ENCODE assay signal across 23 mouse cellular contexts in the genomic region with DNA sequence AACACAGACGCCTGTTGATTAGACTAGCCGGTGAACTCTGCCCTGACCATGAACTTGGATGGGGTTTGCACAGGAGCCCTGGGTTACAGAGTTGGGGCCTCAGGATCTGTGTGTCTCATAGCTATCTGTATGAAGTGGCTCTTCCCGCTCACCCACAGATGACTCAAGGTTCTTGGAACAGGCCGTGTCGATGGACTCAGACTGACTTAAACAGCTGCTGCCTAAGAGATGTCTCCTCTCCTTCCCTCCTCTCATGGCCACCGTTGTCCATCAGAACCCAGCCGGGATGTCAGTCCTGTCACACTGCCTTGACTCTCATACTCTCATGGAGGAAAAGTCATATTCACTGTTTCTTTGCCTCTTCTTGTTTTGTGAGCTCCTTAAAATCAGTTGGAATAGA.
DNase-seq lines count a peak whose midpoint lies in the region; ATAC-seq and TF ChIP-seq lines count a peak whose summit lies in the region.
"Had no signal": no experiment of that assay in that cellular context is flagged by ENCODE, and none has a peak within 500 bp of the region (broad histone marks: within the 10 kb centered on the region; RNA-seq: fewer than 3 reads in every experiment).

No protein-coding gene starts in this region.

- DNase-seq in lung, postnatal 0 days (ENCODE audit: low spot score) = peak; percentile 49
- DNase-seq in lung, postnatal 10 days = no peak
- DNase-seq in thymus, postnatal 4 days = peak; percentile 23
- DNase-seq in thymus, postnatal 36 days = no peak
- peak; percentile 30 for DNase-seq in 3T3-L1 (ENCODE audit: low read depth, low spot score)
- DNase-seq in left cerebral cortex, postnatal 14 days (ENCODE audit: low spot score in 2 of 2) = no peak
- DNase-seq: adrenal gland, adult 8-10 months; adrenal gland, postnatal 14 days; cerebellum, adult 11-12 months; cerebellum, adult 2 months; cerebellum, adult 9-10 months; cerebellum, postnatal 10 days; cerebellum, postnatal 25 days had no signal

- H3K27me3 ChIP-seq in lung, postnatal 0 days (replicated peaks; ENCODE audit: insufficient read depth, low read length) = no peaks in the 10 kb centered on the region
- H3K27me3 ChIP-seq in myocyte (ENCODE audit: control insufficient read depth, insufficient read depth, insufficient read length) = no peaks in the 10 kb centered on the region
- H3K27me3 ChIP-seq: CH12.LX; embryonic facial prominence, embryonic 12.5 days; forebrain, embryonic 13.5 days; forebrain, embryonic 15.5 days; Patski had no signal

- ATAC-seq in lung, postnatal 0 days = peak; percentile 47
- ATAC-seq: activated CD4-positive, CD25-positive, alpha-beta regulatory T cell, adult 4 months; CD4-positive, CD25-positive, alpha-beta regulatory T cell, adult 4 months; forebrain, embryonic 13.5 days; forebrain, embryonic 15.5 days; Patski had no signal

- no peaks in the 10 kb centered on the region for H3K9me3 ChIP-seq in lung, postnatal 0 days (ENCODE audit: low read length)
- H3K9me3 ChIP-seq: embryonic facial prominence, embryonic 10.5 days; embryonic facial prominence, embryonic 12.5 days; forebrain, embryonic 13.5 days; forebrain, embryonic 15.5 days had no signal

- no peak overlapping the region for H3ac ChIP-seq in myocyte (ENCODE audit: control insufficient read depth, insufficient read length)

- TF ChIP-seq CTCF in lung, postnatal 0 days (IDR thresholded peaks at IDR 0.05) = no peak

- 0 out of 2 replicates have a peak, but pooled peaks cover 2% of the 10 kb centered on the region for H3K4me1 ChIP-seq in lung, postnatal 0 days (ENCODE audit: insufficient read depth, low read depth, low read length)
- H3K4me1 ChIP-seq: embryonic facial prominence, embryonic 12.5 days; forebrain, embryonic 15.5 days had no signal

- WGBS in lung, postnatal 0 days = 74% methylated on average over 7 of the region's 7 CpGs

- no peak overlapping the region for H3K4me2 ChIP-seq in lung, postnatal 0 days (replicated peaks; ENCODE audit: low read depth, low read length)
- peak overlapping the region; percentile 36 for H3K4me2 ChIP-seq in myocyte (ENCODE audit: low read depth)
- H3K4me2 ChIP-seq: embryonic facial prominence, embryonic 12.5 days; forebrain, embryonic 13.5 days; forebrain, embryonic 15.5 days had no signal

- no peak overlapping the region for H3K4me3 ChIP-seq in lung, postnatal 0 days (ENCODE audit: low read depth, low read length)
- no peak overlapping the region for H3K4me3 ChIP-seq in myocyte
- H3K4me3 ChIP-seq: embryonic facial prominence, embryonic 10.5 days; embryonic facial prominence, embryonic 12.5 days; forebrain, embryonic 13.5 days; forebrain, embryonic 15.5 days had no signal

- H3K79me2 ChIP-seq in myocyte (ENCODE audit: control insufficient read depth, insufficient read depth) = no peaks in the 10 kb centered on the region

- intact Hi-C loops in left cerebral cortex, postnatal 14 days (cut with DNase I) = no loop called here

- TF ChIP-seq POLR2A in myocyte (IDR thresholded peaks at IDR 0.05; ENCODE audit: insufficient read length, low read depth) = no peak

- no peak overlapping the region for H3K9ac ChIP-seq in lung, postnatal 0 days (replicated peaks; ENCODE audit: low read depth)
- H3K9ac ChIP-seq: embryonic facial prominence, embryonic 12.5 days; forebrain, embryonic 13.5 days; forebrain, embryonic 15.5 days had no signal

- no peaks in the 10 kb centered on the region for H3K36me3 ChIP-seq in lung, postnatal 0 days (ENCODE audit: insufficient read depth, low read length)
- no peaks in the 10 kb centered on the region for H3K36me3 ChIP-seq in myocyte (ENCODE audit: control insufficient read depth, insufficient read depth)
- H3K36me3 ChIP-seq: embryonic facial prominence, embryonic 10.5 days; embryonic facial prominence, embryonic 12.5 days; forebrain, embryonic 15.5 days; G1E had no signal

- TF ChIP-seq EP300 in lung, postnatal 0 days (IDR thresholded peaks at IDR 0.05) = peak; percentile 39

- H3K27ac ChIP-seq in lung, postnatal 0 days (ENCODE audit: low read length) = no peak overlapping the region
- H3K27ac ChIP-seq: embryonic facial prominence, embryonic 10.5 days; embryonic facial prominence, embryonic 12.5 days; forebrain, embryonic 13.5 days; forebrain, embryonic 15.5 days had no signal

TF ChIP-seq in myocyte, 11 proteins besides CTCF, POLR2A, EP300 and RAD21:
- TF ChIP-seq MYOD1 (IDR thresholded peaks at IDR 0.05; ENCODE audit: control insufficient read depth in 1 of 3, insufficient read length in 2 of 3, low read depth in 2 of 3) (peak; percentile 93 to 99 (median 99)), TCF12 (IDR thresholded peaks at IDR 0.05; ENCODE audit: insufficient read depth, poor library complexity, severe bottlenecking) (peak; percentile 71), POLR2AphosphoS2 (IDR thresholded peaks at IDR 0.05; ENCODE audit: insufficient read length, low read depth) (no peak), REST (IDR thresholded peaks at IDR 0.05; ENCODE audit: insufficient read depth, insufficient read length) (no peak), MYOG (IDR thresholded peaks at IDR 0.05; ENCODE audit: control insufficient read depth in 1 of 3, insufficient read depth in 1 of 3, insufficient read length in 2 of 3, low read depth in 2 of 3) (peak in 2 of 3 experiments; percentile 5 to 34), MAX (IDR thresholded peaks at IDR 0.05; ENCODE audit: low read depth) (no peak)

Comparison
In these comparisons a context has a peak if more than half of its experiments do, and no peak if none do; other contexts are left out.
1. DNase-seq: peak in lung, postnatal 0 days (single experiment), thymus, postnatal 4 days (single experiment) and 3T3-L1 (single experiment); none in lung, postnatal 10 days (single experiment), thymus, postnatal 36 days (0 of 2) and left cerebral cortex, postnatal 14 days (0 of 2).